Mouse (Mus musculus): Measurements from ENCODE around the gene Sgcd. TPM values are rescaled to one million over a fixed set of nuclear protein-coding genes. Genes with fewer than 3 reads are reported as not detected.
"Not testable (repeated sequence)": the region's sequence is repeated elsewhere in the genome, so short reads cannot be mapped to it uniquely, and the experiment has no call there.

Gene Sgcd
- polyA plus RNA-seq, 1 experiment from 2014 or later = 3.1 TPM

- H3K27ac ChIP-seq (ENCODE audit: low read depth, low read length) = no peak overlapping the region
- H3K4me2 ChIP-seq (replicated peaks; ENCODE audit: low read depth, low read length) = no peak overlapping the region
- no peak overlapping the region for H3K4me3 ChIP-seq (ENCODE audit: low read length)
- H3K27me3 ChIP-seq (ENCODE audit: control insufficient read depth, insufficient read depth, low read length) = no peaks in the 10 kb centered on the region
- H3K9ac ChIP-seq (ENCODE audit: low read depth, low read length) = no peak overlapping the region
- no peaks in the 10 kb centered on the region for H3K9me3 ChIP-seq (ENCODE audit: control insufficient read depth, low read length)
- 66% methylated on average over 4 of the region's 4 CpGs for WGBS
- ATAC-seq (ENCODE audit: low FRiP score, low TSS enrichment) = no peak
- H3K4me1 ChIP-seq (ENCODE audit: control insufficient read depth, insufficient read depth, low read length) = no peaks in the 10 kb centered on the region
- H3K36me3 ChIP-seq (ENCODE audit: control insufficient read depth, insufficient read depth, low read length) = no peaks in the 10 kb centered on the region
Measured at GRCm38 (mm10) chr11:47574635-47575034, 414.1 kb downstream of the Sgcd start.

- H3K9me3 ChIP-seq (ENCODE audit: control insufficient read depth, low read length) = no peaks in the 10 kb centered on the region
- H3K9ac ChIP-seq (ENCODE audit: low read depth, low read length) = no peak overlapping the region
- H3K27ac ChIP-seq (ENCODE audit: low read depth, low read length) = no peak overlapping the region
- no peaks in the 10 kb centered on the region for H3K27me3 ChIP-seq (ENCODE audit: control insufficient read depth, insufficient read depth, low read length)
- no peaks in the 10 kb centered on the region for H3K36me3 ChIP-seq (ENCODE audit: control insufficient read depth, insufficient read depth, low read length)
- no peak; the same call in 1 of the 2 replicates for ATAC-seq (ENCODE audit: low FRiP score, low TSS enrichment)
- H3K4me3 ChIP-seq (ENCODE audit: low read length) = no peak overlapping the region
- 73% methylated on average over 1 of the region's 1 CpGs for WGBS
- no peak overlapping the region for H3K4me2 ChIP-seq (replicated peaks; ENCODE audit: low read depth, low read length)
- H3K4me1 ChIP-seq (ENCODE audit: control insufficient read depth, insufficient read depth, low read length) = no peaks in the 10 kb centered on the region
Measured at GRCm38 (mm10) chr11:47568488-47568887, 420.3 kb downstream of the Sgcd start.

GRCm38 (mm10) chr11:47566156-47566555 lies 422.6 kb downstream of the Sgcd start:
- Histone ChIP-seq H3K36me3 (ENCODE audit: control insufficient read depth, insufficient read depth, low read length) (no peaks in the 10 kb centered on the region), H3K4me2 (replicated peaks; ENCODE audit: low read depth, low read length) (no peak overlapping the region), H3K27me3 (ENCODE audit: control insufficient read depth, insufficient read depth, low read length) (no peaks in the 10 kb centered on the region), H3K4me1 (ENCODE audit: control insufficient read depth, insufficient read depth, low read length) (no peaks in the 10 kb centered on the region), H3K4me3 (ENCODE audit: low read length) (no peak overlapping the region), H3K27ac (ENCODE audit: low read depth, low read length) (no peak overlapping the region), H3K9ac (ENCODE audit: low read depth, low read length) (no peak overlapping the region), H3K9me3 (ENCODE audit: control insufficient read depth, low read length) (no peaks in the 10 kb centered on the region)
- WGBS = 80% methylated on average over 3 of the region's 3 CpGs
- ATAC-seq (ENCODE audit: low FRiP score, low TSS enrichment) = no peak

GRCm38 (mm10) chr11:47524845-47525244 lies 463.9 kb downstream of the Sgcd start:
- Histone ChIP-seq H3K4me2 (replicated peaks; ENCODE audit: low read depth, low read length) (no peak overlapping the region), H3K27ac (ENCODE audit: low read depth, low read length) (no peak overlapping the region), H3K4me1 (ENCODE audit: control insufficient read depth, insufficient read depth, low read length) (no peaks in the 10 kb centered on the region), H3K27me3 (ENCODE audit: control insufficient read depth, insufficient read depth, low read length) (no peaks in the 10 kb centered on the region), H3K9me3 (ENCODE audit: control insufficient read depth, low read length) (no peaks in the 10 kb centered on the region), H3K9ac (ENCODE audit: low read depth, low read length) (no peak overlapping the region), H3K36me3 (ENCODE audit: control insufficient read depth, insufficient read depth, low read length) (no peaks in the 10 kb centered on the region), H3K4me3 (ENCODE audit: low read length) (no peak overlapping the region)
- 29% methylated on average over 1 of the region's 1 CpGs for WGBS
- no peak for ATAC-seq (ENCODE audit: low FRiP score, low TSS enrichment)

GRCm38 (mm10) chr11:47508047-47508446 lies 480.7 kb downstream of the Sgcd start:
- H3K36me3 ChIP-seq (ENCODE audit: control insufficient read depth, insufficient read depth, low read length) = no peaks in the 10 kb centered on the region
- H3K9ac ChIP-seq (ENCODE audit: low read depth, low read length) = no peak overlapping the region
- no peaks in the 10 kb centered on the region for H3K9me3 ChIP-seq (ENCODE audit: control insufficient read depth, low read length)
- 80% methylated on average over 6 of the region's 6 CpGs for WGBS
- no peak overlapping the region for H3K4me2 ChIP-seq (replicated peaks; ENCODE audit: low read depth, low read length)
- ATAC-seq (ENCODE audit: low FRiP score, low TSS enrichment) = no peak
- no peaks in the 10 kb centered on the region for H3K27me3 ChIP-seq (ENCODE audit: control insufficient read depth, insufficient read depth, low read length)
- no peaks in the 10 kb centered on the region for H3K4me1 ChIP-seq (ENCODE audit: control insufficient read depth, insufficient read depth, low read length)
- no peak overlapping the region for H3K4me3 ChIP-seq (ENCODE audit: low read length)
- no peak overlapping the region for H3K27ac ChIP-seq (ENCODE audit: low read depth, low read length)

GRCm38 (mm10) chr11:47503236-47503635 lies 485.5 kb downstream of the Sgcd start:
- H3K27me3 ChIP-seq (ENCODE audit: control insufficient read depth, insufficient read depth, low read length); H3K4me3 ChIP-seq (ENCODE audit: low read length); H3K4me2 ChIP-seq (replicated peaks; ENCODE audit: low read depth, low read length); H3K4me1 ChIP-seq (ENCODE audit: control insufficient read depth, insufficient read depth, low read length); ATAC-seq (ENCODE audit: low FRiP score, low TSS enrichment); H3K36me3 ChIP-seq (ENCODE audit: control insufficient read depth, insufficient read depth, low read length); H3K9me3 ChIP-seq (ENCODE audit: control insufficient read depth, low read length); H3K27ac ChIP-seq (ENCODE audit: low read depth, low read length); H3K9ac ChIP-seq (ENCODE audit: low read depth, low read length): not testable (repeated sequence)

- H3K36me3 ChIP-seq (ENCODE audit: control insufficient read depth, insufficient read depth, low read length) = no peaks in the 10 kb centered on the region
- no peaks in the 10 kb centered on the region for H3K27me3 ChIP-seq (ENCODE audit: control insufficient read depth, insufficient read depth, low read length)
- no peak overlapping the region for H3K27ac ChIP-seq (ENCODE audit: low read depth, low read length)
- no peak overlapping the region for H3K9ac ChIP-seq (ENCODE audit: low read depth, low read length)
- ATAC-seq (ENCODE audit: low FRiP score, low TSS enrichment) = no peak
- no peak overlapping the region for H3K4me2 ChIP-seq (replicated peaks; ENCODE audit: low read depth, low read length)
- H3K9me3 ChIP-seq (ENCODE audit: control insufficient read depth, low read length) = no peaks in the 10 kb centered on the region
- no peak overlapping the region for H3K4me3 ChIP-seq (ENCODE audit: low read length)
- 64% methylated on average over 1 of the region's 1 CpGs for WGBS
- no peaks in the 10 kb centered on the region for H3K4me1 ChIP-seq (ENCODE audit: control insufficient read depth, insufficient read depth, low read length)
Measured at GRCm38 (mm10) chr11:47473493-47474230, 515.1 kb downstream of the Sgcd start.

- not testable (repeated sequence) for H3K27ac ChIP-seq (ENCODE audit: low read depth, low read length); H3K9me3 ChIP-seq (ENCODE audit: control insufficient read depth, low read length); H3K36me3 ChIP-seq (ENCODE audit: control insufficient read depth, insufficient read depth, low read length); H3K27me3 ChIP-seq (ENCODE audit: control insufficient read depth, insufficient read depth, low read length); H3K9ac ChIP-seq (ENCODE audit: low read depth, low read length); H3K4me3 ChIP-seq (ENCODE audit: low read length); H3K4me1 ChIP-seq (ENCODE audit: control insufficient read depth, insufficient read depth, low read length); H3K4me2 ChIP-seq (replicated peaks; ENCODE audit: low read depth, low read length); ATAC-seq (ENCODE audit: low FRiP score, low TSS enrichment)
Measured at GRCm38 (mm10) chr11:47460700-47461099, 528.1 kb downstream of the Sgcd start.

- 85% methylated on average over 2 of the region's 2 CpGs for WGBS
- Histone ChIP-seq H3K9me3 (ENCODE audit: control insufficient read depth, low read length) (no peaks in the 10 kb centered on the region), H3K9ac (ENCODE audit: low read depth, low read length) (no peak overlapping the region), H3K4me2 (replicated peaks; ENCODE audit: low read depth, low read length) (no peak overlapping the region), H3K4me1 (ENCODE audit: control insufficient read depth, insufficient read depth, low read length) (no peaks in the 10 kb centered on the region), H3K27me3 (ENCODE audit: control insufficient read depth, insufficient read depth, low read length) (no peaks in the 10 kb centered on the region), H3K4me3 (ENCODE audit: low read length) (no peak overlapping the region), H3K36me3 (ENCODE audit: control insufficient read depth, insufficient read depth, low read length) (no peaks in the 10 kb centered on the region), H3K27ac (ENCODE audit: low read depth, low read length) (no peak overlapping the region)
- no peak for ATAC-seq (ENCODE audit: low FRiP score, low TSS enrichment)
Measured at GRCm38 (mm10) chr11:47460149-47460548, 528.6 kb downstream of the Sgcd start.

Data from kidney, embryonic 14.5 days (tissue).